Mouse (Mus musculus): ENCODE data around the gene Zfp423.

GRCm38 (mm10) chr8:87647781-87648180 lies 311.6 kb downstream of the Zfp423 start:
- TF ChIP-seq CTCF (conservative IDR thresholded peaks at IDR 0.05; ENCODE audit: low read length) (no peak), NANOG (IDR thresholded peaks at IDR 0.05; ENCODE audit: borderline replicate concordance, low read length) (no peak)
